Mouse (Mus musculus) forebrain, embryonic 13.5 days (tissue): ENCODE measurements around the gene Patj. TPM values are rescaled to one million over a fixed set of nuclear protein-coding genes. Genes with fewer than 3 reads are reported as not detected.
"Not testable (repeated sequence)": the region's sequence is repeated elsewhere in the genome, so short reads cannot be mapped to it uniquely, and the experiment has no call there.

Source experiments
- ATAC-seq: fragments of 200-750 bp; cut with Nextera tagmentation; 2 replicates; pipeline ENCODE4 v1.8.0; 2017
- H3K27ac ChIP-seq: fragments of 300-500 bp; sonication (generic); 2 replicates; pipeline ENCODE4 v1.5.1; 2015; ENCODE audit warnings: inconsistent platforms, mild to moderate bottlenecking, moderate library complexity
- H3K27me3 ChIP-seq: fragments of 300-500 bp; sonication (generic); 2 replicates; pipeline ENCODE4 v1.6.1; 2015; ENCODE audit warnings: mild to moderate bottlenecking, inconsistent platforms
- H3K36me3 ChIP-seq: fragments of 300-500 bp; sonication (generic); 2 replicates; pipeline ENCODE4 v1.6.1; 2015; ENCODE audit warnings: mild to moderate bottlenecking, inconsistent platforms; ENCODE audit not compliant: poor library complexity, severe bottlenecking
- H3K4me1 ChIP-seq: fragments of 300-500 bp; sonication (generic); 2 replicates; pipeline ENCODE4 v1.6.1; 2015; ENCODE audit warnings: inconsistent platforms
- H3K4me2 ChIP-seq: fragments of 300-500 bp; sonication (generic); 2 replicates; pipeline ENCODE4 v1.6.1; 2015; ENCODE audit warnings: inconsistent platforms, mild to moderate bottlenecking, moderate library complexity
- H3K4me3 ChIP-seq: fragments of 300-500 bp; sonication (generic); 2 replicates; pipeline ENCODE4 v1.5.1; 2015; ENCODE audit warnings: mild to moderate bottlenecking, inconsistent platforms
- H3K9ac ChIP-seq: fragments of 300-500 bp; sonication (generic); 2 replicates; pipeline ENCODE4 v1.6.1; 2015; ENCODE audit warnings: mild to moderate bottlenecking, inconsistent platforms
- H3K9me3 ChIP-seq: fragments of 300-500 bp; sonication (generic); replicated peaks from 2 replicates; pipeline ENCODE4 v1.6.1; 2016; ENCODE audit warnings: inconsistent platforms
- WGBS: fragments of 180-500 bp; shearing (Covaris S2); methylation state at CpG from one replicate; pipeline ENCODE4 v1.1.7; 2015; 5-methylcytosine and 5-hydroxymethylcytosine counted together
- polyA plus RNA-seq: library from polyadenylated mRNA; unstranded; fragments of >200 nt; fragmentation: Nextera tagmentation; extraction: Ambion mirVana; gene quantifications from 2 replicates; pipeline ENCODE4 v1.2.1, GENCODE M21; 2015

The Patj gene
- polyA plus RNA-seq, 1 experiment from 2014 or later: 10.7 TPM

- no peak; the same call in 1 of the 2 replicates for ATAC-seq
- H3K9me3 ChIP-seq: no peaks in the 10 kb centered on the region
- H3K27me3 ChIP-seq: no peaks in the 10 kb centered on the region
- H3K9ac ChIP-seq: no peak overlapping the region
- WGBS: 80% methylated on average over 9 of the region's 9 CpGs
- no peak overlapping the region for H3K27ac ChIP-seq
- no peak overlapping the region for H3K4me3 ChIP-seq
- H3K36me3 ChIP-seq: peaks cover 13% of the 10 kb centered on the region; the same call in 1 of the 2 replicates
- no peak overlapping the region for H3K4me2 ChIP-seq
- peaks cover 11% of the 10 kb centered on the region; the same call in 1 of the 2 replicates for H3K4me1 ChIP-seq
Observed at GRCm38 (mm10) chr4:98688520-98688919, 292.9 kb downstream of the Patj start.

- Histone ChIP-seq H3K4me1 (peaks cover 11% of the 10 kb centered on the region; the same call in 1 of the 2 replicates), H3K27me3 (no peaks in the 10 kb centered on the region), H3K4me2 (no peak overlapping the region), H3K4me3 (no peak overlapping the region), H3K27ac (no peak overlapping the region), H3K9ac (no peak overlapping the region), H3K9me3 (no peaks in the 10 kb centered on the region), H3K36me3 (peaks cover 13% of the 10 kb centered on the region; the same call in 1 of the 2 replicates)
- ATAC-seq: no peak
- 100% methylated on average over 1 of the region's 1 CpGs for WGBS
Observed at GRCm38 (mm10) chr4:98689988-98690387, 294.4 kb downstream of the Patj start.

GRCm38 (mm10) chr4:98693465-98694185 is 298.0 kb downstream of the Patj start:
- H3K9ac ChIP-seq: no peak overlapping the region
- H3K36me3 ChIP-seq: peaks cover 10% of the 10 kb centered on the region; the same call in 1 of the 2 replicates
- ATAC-seq: no peak
- H3K4me2 ChIP-seq: no peak overlapping the region
- H3K9me3 ChIP-seq: no peaks in the 10 kb centered on the region
- WGBS: 85% methylated on average over 9 of the region's 9 CpGs
- H3K27me3 ChIP-seq: no peaks in the 10 kb centered on the region
- H3K4me1 ChIP-seq: no peaks in the 10 kb centered on the region
- H3K27ac ChIP-seq: no peak overlapping the region
- H3K4me3 ChIP-seq: no peak overlapping the region

GRCm38 (mm10) chr4:98697932-98698331 is 302.3 kb downstream of the Patj start:
- 78% methylated on average over 4 of the region's 4 CpGs for WGBS
- H3K36me3 ChIP-seq: no peaks in the 10 kb centered on the region
- H3K4me1 ChIP-seq: peaks cover 12% of the 10 kb centered on the region
- ATAC-seq: no peak
- no peak overlapping the region for H3K4me2 ChIP-seq
- no peak overlapping the region for H3K9ac ChIP-seq
- H3K27me3 ChIP-seq: no peaks in the 10 kb centered on the region
- H3K9me3 ChIP-seq: no peaks in the 10 kb centered on the region
- H3K27ac ChIP-seq: no peak overlapping the region
- H3K4me3 ChIP-seq: no peak overlapping the region

GRCm38 (mm10) chr4:98698921-98699320 is 303.3 kb downstream of the Patj start:
- H3K27me3 ChIP-seq: no peaks in the 10 kb centered on the region
- H3K27ac ChIP-seq: no peak overlapping the region
- H3K4me1 ChIP-seq: peaks cover 12% of the 10 kb centered on the region
- 80% methylated on average over 3 of the region's 3 CpGs for WGBS
- no peaks in the 10 kb centered on the region for H3K9me3 ChIP-seq
- H3K4me3 ChIP-seq: no peak overlapping the region
- ATAC-seq: no peak
- no peak overlapping the region for H3K9ac ChIP-seq
- H3K4me2 ChIP-seq: no peak overlapping the region
- H3K36me3 ChIP-seq: no peaks in the 10 kb centered on the region

- H3K4me3 ChIP-seq: no peak overlapping the region
- no peak for ATAC-seq
- no peaks in the 10 kb centered on the region for H3K27me3 ChIP-seq
- 97% methylated on average over 3 of the region's 3 CpGs for WGBS
- peaks cover 12% of the 10 kb centered on the region for H3K4me1 ChIP-seq
- H3K36me3 ChIP-seq: no peaks in the 10 kb centered on the region
- no peak overlapping the region for H3K27ac ChIP-seq
- H3K9ac ChIP-seq: no peak overlapping the region
- H3K4me2 ChIP-seq: no peak overlapping the region
- H3K9me3 ChIP-seq: no peaks in the 10 kb centered on the region
Observed at GRCm38 (mm10) chr4:98700156-98700555, 304.6 kb downstream of the Patj start.

- peak overlapping the region; percentile 30 for H3K4me2 ChIP-seq
Observed at GRCm38 (mm10) chr4:98702201-98702894, 306.8 kb downstream of the Patj start.

GRCm38 (mm10) chr4:98710891-98711290 is 315.3 kb downstream of the Patj start:
- H3K4me2 ChIP-seq: no peak overlapping the region
- H3K36me3 ChIP-seq: no peaks in the 10 kb centered on the region
- no peak overlapping the region for H3K27ac ChIP-seq
- no peak overlapping the region for H3K9ac ChIP-seq
- H3K4me3 ChIP-seq: no peak overlapping the region
- 94% methylated on average over 8 of the region's 8 CpGs for WGBS
- H3K9me3 ChIP-seq: no peaks in the 10 kb centered on the region
- ATAC-seq: no peak
- no peaks in the 10 kb centered on the region for H3K27me3 ChIP-seq
- H3K4me1 ChIP-seq: no peaks in the 10 kb centered on the region

More at GRCm38 (mm10) chr4:98702201-98702894, 306.8 kb downstream of the Patj start:
- Histone ChIP-seq H3K4me1 (peaks cover 12% of the 10 kb centered on the region), H3K9me3 (no peaks in the 10 kb centered on the region), H3K27me3 (no peaks in the 10 kb centered on the region), H3K9ac (peak overlapping the region; percentile 30; the same call in 1 of the 2 replicates), H3K4me3 (no peak overlapping the region), H3K27ac (no peak overlapping the region), H3K36me3 (no peaks in the 10 kb centered on the region)
- 23% methylated on average over 12 of the region's 12 CpGs for WGBS
- ATAC-seq: peak; percentile 82

GRCm38 (mm10) chr4:98717735-98718546 is 322.4 kb downstream of the Patj start:
- H3K4me2 ChIP-seq: no peak overlapping the region
- 0 out of 2 replicates have a peak overlapping the region, but pooled peaks have one; percentile 10 for H3K27ac ChIP-seq
- no peak overlapping the region for H3K9ac ChIP-seq
- no peaks in the 10 kb centered on the region for H3K36me3 ChIP-seq
- peaks cover 10% of the 10 kb centered on the region; the same call in 1 of the 2 replicates for H3K4me1 ChIP-seq
- peak; percentile 57 for ATAC-seq
- no peaks in the 10 kb centered on the region for H3K27me3 ChIP-seq
- H3K9me3 ChIP-seq: no peaks in the 10 kb centered on the region
- H3K4me3 ChIP-seq: no peak overlapping the region
- WGBS: 64% methylated on average over 17 of the region's 17 CpGs

- ATAC-seq: no peak
- Histone ChIP-seq H3K4me3 (no peak overlapping the region), H3K9ac (no peak overlapping the region), H3K27me3 (no peaks in the 10 kb centered on the region), H3K4me1 (peaks cover 10% of the 10 kb centered on the region; the same call in 1 of the 2 replicates), H3K36me3 (no peaks in the 10 kb centered on the region), H3K27ac (no peak overlapping the region), H3K9me3 (no peaks in the 10 kb centered on the region), H3K4me2 (no peak overlapping the region)
- 84% methylated on average over 10 of the region's 10 CpGs for WGBS
Observed at GRCm38 (mm10) chr4:98718547-98718917, 322.9 kb downstream of the Patj start.

GRCm38 (mm10) chr4:98722454-98722853 is 326.9 kb downstream of the Patj start:
- Histone ChIP-seq H3K4me3 (no peak overlapping the region), H3K9ac (no peak overlapping the region), H3K27me3 (peaks cover 17% of the 10 kb centered on the region), H3K36me3 (no peaks in the 10 kb centered on the region), H3K4me1 (peaks cover 20% of the 10 kb centered on the region), H3K4me2 (no peak overlapping the region), H3K9me3 (no peaks in the 10 kb centered on the region), H3K27ac (no peak overlapping the region)
- ATAC-seq: peak; percentile 34; the same call in 1 of the 2 replicates
- WGBS: 11% methylated on average over 8 of the region's 8 CpGs

- H3K4me3 ChIP-seq, H3K9me3 ChIP-seq, H3K4me2 ChIP-seq, H3K27ac ChIP-seq, H3K9ac ChIP-seq, H3K36me3 ChIP-seq, ATAC-seq: not testable (repeated sequence)
- 90% methylated on average over 1 of the region's 1 CpGs for WGBS
- H3K4me1 ChIP-seq: peaks cover 20% of the 10 kb centered on the region
- peaks cover 34% of the 10 kb centered on the region for H3K27me3 ChIP-seq
Observed at GRCm38 (mm10) chr4:98724682-98725081, 329.1 kb downstream of the Patj start.
